In genomic region chr16:49493881-49494280, GRCm38 (mm10) we compare ENCODE assay signal across 18 mouse cellular contexts.
"Had no signal": no experiment of that assay in that cellular context is flagged by ENCODE, and none has a peak within 500 bp of the region (broad histone marks: within the 10 kb centered on the region; RNA-seq: fewer than 3 reads in every experiment).

No protein-coding gene starts in this region.

- DNase-seq: lung, adult 18-20 months; lung, embryonic 14.5 days; lung, postnatal 10 days; lung, postnatal 4 days; midbrain, embryonic 14.5 days; retina, postnatal 1 day; right cerebral cortex, adult 18-20 months; right cerebral cortex, postnatal 25 days; right cerebral cortex, postnatal 4 days; spleen, adult 18-20 months; thymus, adult 18-20 months; thymus, postnatal 14 days; thymus, postnatal 36 days had no signal

- H3K4me3 ChIP-seq: midbrain, embryonic 10.5 days; midbrain, embryonic 12.5 days; myocyte; neural tube, embryonic 13.5 days; neural tube, embryonic 15.5 days had no signal

- H3K27ac ChIP-seq: midbrain, embryonic 10.5 days; midbrain, embryonic 12.5 days; neural tube, embryonic 13.5 days; neural tube, embryonic 15.5 days had no signal
